Mouse (Mus musculus) c-Kit-negative CD71-positive TER-119-positive erythroid progenitor cells, embryonic 14.5 days (primary cell): Measurements from ENCODE around the gene Gsn.
A peak's percentile ranks its signal among the peaks of the same experiment; 100 is the strongest.

Experiments
- DNase-seq: peaks from one replicate; pipeline ENCODE4 v3.0.0-alpha.2; 2013; ENCODE audit warnings: low read depth, low spot score

Gsn gene

GRCm38 (mm10) chr2:35278371-35279210 is 22.4 kb downstream of the Gsn start:
- DNase-seq: no peak

GRCm38 (mm10) chr2:35280001-35280400 is 23.8 kb downstream of the Gsn start:
- DNase-seq: no peak

GRCm38 (mm10) chr2:35282214-35282613 is 26.0 kb downstream of the Gsn start:
- no peak for DNase-seq

GRCm38 (mm10) chr2:35283997-35284396 is 27.8 kb downstream of the Gsn start:
- DNase-seq: no peak

GRCm38 (mm10) chr2:35285209-35285608 is 29.0 kb downstream of the Gsn start:
- DNase-seq: no peak

- no peak for DNase-seq
Observed at GRCm38 (mm10) chr2:35287017-35287620, 30.9 kb downstream of the Gsn start.

- peak; percentile 68 for DNase-seq
Observed at GRCm38 (mm10) chr2:35288758-35289635, 32.8 kb downstream of the Gsn start.

GRCm38 (mm10) chr2:35291856-35292255 is 35.7 kb downstream of the Gsn start:
- DNase-seq: peak; percentile 60

GRCm38 (mm10) chr2:35292700-35293099 is 36.5 kb downstream of the Gsn start:
- no peak for DNase-seq

- no peak for DNase-seq
Observed at GRCm38 (mm10) chr2:35293291-35293690, 37.1 kb downstream of the Gsn start.

GRCm38 (mm10) chr2:35297703-35298332 is 41.6 kb downstream of the Gsn start:
- DNase-seq: peak; percentile 75

GRCm38 (mm10) chr2:35299437-35299836 is 43.3 kb downstream of the Gsn start:
- DNase-seq: no peak

GRCm38 (mm10) chr2:35302049-35302885 is 46.1 kb downstream of the Gsn start:
- DNase-seq: no peak

- no peak for DNase-seq
Observed at GRCm38 (mm10) chr2:35308166-35308565, 52.0 kb downstream of the Gsn start.

- no peak for DNase-seq
Observed at GRCm38 (mm10) chr2:35309906-35310493, 53.8 kb downstream of the Gsn start.

GRCm38 (mm10) chr2:35314300-35314699 is 58.1 kb downstream of the Gsn start:
- no peak for DNase-seq

GRCm38 (mm10) chr2:35317604-35318003 is 61.4 kb downstream of the Gsn start:
- no peak for DNase-seq

- DNase-seq: no peak
Observed at GRCm38 (mm10) chr2:35318405-35318804, 62.2 kb downstream of the Gsn start.

GRCm38 (mm10) chr2:35320399-35320798 is 64.2 kb downstream of the Gsn start:
- no peak for DNase-seq

GRCm38 (mm10) chr2:35322404-35323164 is 66.4 kb downstream of the Gsn start:
- DNase-seq: no peak
